In genomic region chr6:64650765-64651164, GRCm38 (mm10) we compare ENCODE assay signal across 13 mouse cellular contexts.
DNase-seq lines count a peak whose midpoint lies in the region; ATAC-seq lines count a peak whose summit lies in the region.
"Had no signal": no experiment of that assay in that cellular context is flagged by ENCODE, and none has a peak within 500 bp of the region (broad histone marks: within the 10 kb centered on the region; RNA-seq: fewer than 3 reads in every experiment).

No protein-coding gene starts in this region.

- no peak overlapping the region for H3K9ac ChIP-seq in embryonic facial prominence, embryonic 12.5 days
- H3K9ac ChIP-seq in hindbrain, embryonic 16.5 days (ENCODE audit: low read depth, low read length), result no peak overlapping the region
- no peak overlapping the region for H3K9ac ChIP-seq in midbrain, embryonic 13.5 days (replicated peaks)
- H3K9ac ChIP-seq: lung, embryonic 14.5 days had no signal

- 0 out of 2 replicates have a peak overlapping the region, but pooled peaks have one; percentile 3 for H3K4me2 ChIP-seq in embryonic facial prominence, embryonic 12.5 days (replicated peaks)
- no peak overlapping the region for H3K4me2 ChIP-seq in hindbrain, embryonic 16.5 days (ENCODE audit: low read length)
- H3K4me2 ChIP-seq in midbrain, embryonic 13.5 days (replicated peaks), result peak overlapping the region; percentile 25
- H3K4me2 ChIP-seq: heart, embryonic 11.5 days; lung, embryonic 14.5 days had no signal

- H3K27me3 ChIP-seq in embryonic facial prominence, embryonic 12.5 days, result 0 out of 2 replicates have a peak, but pooled peaks cover 2% of the 10 kb centered on the region
- H3K27me3 ChIP-seq in hindbrain, embryonic 16.5 days (replicated peaks; ENCODE audit: control insufficient read depth, insufficient read depth, low read length), result no peaks in the 10 kb centered on the region
- H3K27me3 ChIP-seq in midbrain, embryonic 13.5 days, result no peaks in the 10 kb centered on the region

- WGBS in embryonic facial prominence, embryonic 12.5 days, result 11% methylated on average over 7 of the region's 7 CpGs
- 19% methylated on average over 7 of the region's 7 CpGs for WGBS in hindbrain, embryonic 16.5 days
- WGBS in midbrain, embryonic 13.5 days, result 5% methylated on average over 7 of the region's 7 CpGs

- ATAC-seq in embryonic facial prominence, embryonic 12.5 days (ENCODE audit: insufficient number of reproducible peaks, insufficient read depth, low FRiP score, low TSS enrichment), result no peak
- ATAC-seq in hindbrain, embryonic 16.5 days, result peak; percentile 16; the same call in 1 of the 2 replicates
- ATAC-seq in midbrain, embryonic 13.5 days, result 0 out of 2 replicates have a peak, but pooled peaks have one; percentile 2
- ATAC-seq in inflammation-experienced regulatory T-cells, adult 6 months, result no peak
- ATAC-seq: CD4-positive, CD25-positive, alpha-beta regulatory T cell, adult 4 months had no signal

- no peaks in the 10 kb centered on the region for H3K9me3 ChIP-seq in embryonic facial prominence, embryonic 12.5 days
- no peaks in the 10 kb centered on the region for H3K9me3 ChIP-seq in hindbrain, embryonic 16.5 days (ENCODE audit: control insufficient read depth, low read length)
- no peaks in the 10 kb centered on the region for H3K9me3 ChIP-seq in midbrain, embryonic 13.5 days

- no peak overlapping the region for H3K4me3 ChIP-seq in embryonic facial prominence, embryonic 12.5 days
- no peak overlapping the region for H3K4me3 ChIP-seq in hindbrain, embryonic 16.5 days (ENCODE audit: low read length)
- no peak overlapping the region for H3K4me3 ChIP-seq in midbrain, embryonic 13.5 days (replicated peaks)

- no peaks in the 10 kb centered on the region for H3K4me1 ChIP-seq in embryonic facial prominence, embryonic 12.5 days
- H3K4me1 ChIP-seq in hindbrain, embryonic 16.5 days (ENCODE audit: control insufficient read depth, insufficient read depth, low read depth, low read length), result peaks cover 6% of the 10 kb centered on the region
- peaks cover 33% of the 10 kb centered on the region for H3K4me1 ChIP-seq in midbrain, embryonic 13.5 days (replicated peaks)

- H3K36me3 ChIP-seq in embryonic facial prominence, embryonic 12.5 days, result no peaks in the 10 kb centered on the region
- no peaks in the 10 kb centered on the region for H3K36me3 ChIP-seq in hindbrain, embryonic 16.5 days (ENCODE audit: control insufficient read depth, insufficient read depth, low read length)
- no peaks in the 10 kb centered on the region for H3K36me3 ChIP-seq in midbrain, embryonic 13.5 days

- no peak overlapping the region for H3K27ac ChIP-seq in embryonic facial prominence, embryonic 12.5 days
- no peak overlapping the region for H3K27ac ChIP-seq in hindbrain, embryonic 16.5 days (ENCODE audit: low read depth, low read length)
- H3K27ac ChIP-seq in midbrain, embryonic 13.5 days, result no peak overlapping the region

- DNase-seq in kidney, adult 9 months, result peak; percentile 8
- no peak for DNase-seq in kidney, postnatal 25 days
- DNase-seq in yolk sac, embryonic 10.5 days (ENCODE audit: low spot score), result no peak
- DNase-seq: cerebellum, adult 2 months; gastrocnemius, postnatal 36 days; heart, postnatal 4 days; lung, embryonic 14.5 days had no signal

Comparison
In these comparisons a context has a peak if more than half of its experiments do, and no peak if none do; other contexts are left out.
1. ATAC-seq: peak in hindbrain, embryonic 16.5 days (single experiment) and midbrain, embryonic 13.5 days (single experiment); none in embryonic facial prominence, embryonic 12.5 days (single experiment) and inflammation-experienced regulatory T-cells, adult 6 months (single experiment).